Mouse (Mus musculus): ENCODE results near the gene Nme4. TPM values are rescaled to one million over a fixed set of nuclear protein-coding genes. Genes with fewer than 3 reads are reported as not detected.
A peak's percentile ranks its signal among the peaks of the same experiment; 100 is the strongest.

Gene Nme4
- polyA plus RNA-seq, 1 experiment from 2014 or later, result 30.9 TPM

GRCm38 (mm10) chr17:26043249-26043636, 52.2 kb downstream of the Nme4 start:
- H3K4me2 ChIP-seq (replicated peaks; ENCODE audit: low read depth), result no peak overlapping the region

GRCm38 (mm10) chr17:26042599-26043248, 52.7 kb downstream of the Nme4 start:
- TF ChIP-seq EP300 (optimal IDR thresholded peaks at IDR 0.05), result no peak
- TF ChIP-seq CTCF (IDR thresholded peaks at IDR 0.05; ENCODE audit: low read depth), result no peak
- H3K9ac ChIP-seq (ENCODE audit: low read length), result no peak overlapping the region
- H3K4me3 ChIP-seq (ENCODE audit: low read depth, low read length), result no peak overlapping the region
- ATAC-seq (ENCODE audit: low FRiP score, low TSS enrichment) (no peak), DNase-seq (ENCODE audit: low spot score) (no peak)
- H3K27me3 ChIP-seq (ENCODE audit: control insufficient read depth, insufficient read depth, low read length), result no peaks in the 10 kb centered on the region
- no peaks in the 10 kb centered on the region for H3K36me3 ChIP-seq (ENCODE audit: control insufficient read depth, insufficient read depth, low read length)
- H3K9me3 ChIP-seq (ENCODE audit: control insufficient read depth, low read length), result no peaks in the 10 kb centered on the region
- H3K27ac ChIP-seq (replicated peaks), result peak overlapping the region; percentile 53; the same call in 1 of the 2 replicates
- H3K4me2 ChIP-seq (replicated peaks; ENCODE audit: low read depth), result no peak overlapping the region
- WGBS, result 78% methylated on average over 13 of the region's 13 CpGs
- H3K4me1 ChIP-seq (replicated peaks; ENCODE audit: control insufficient read depth, insufficient read depth), result no peaks in the 10 kb centered on the region

More at GRCm38 (mm10) chr17:26043249-26043636, 52.2 kb downstream of the Nme4 start:
- ATAC-seq (ENCODE audit: low FRiP score, low TSS enrichment), result no peak
- Histone ChIP-seq H3K4me1 (replicated peaks; ENCODE audit: control insufficient read depth, insufficient read depth) (no peaks in the 10 kb centered on the region), H3K36me3 (ENCODE audit: control insufficient read depth, insufficient read depth, low read length) (no peaks in the 10 kb centered on the region), H3K9ac (ENCODE audit: low read length) (no peak overlapping the region), H3K9me3 (ENCODE audit: control insufficient read depth, low read length) (no peaks in the 10 kb centered on the region), H3K27me3 (ENCODE audit: control insufficient read depth, insufficient read depth, low read length) (no peaks in the 10 kb centered on the region), H3K4me3 (ENCODE audit: low read depth, low read length) (no peak overlapping the region), H3K27ac (replicated peaks) (peak overlapping the region; percentile 53; the same call in 1 of the 2 replicates)
- TF ChIP-seq EP300 (optimal IDR thresholded peaks at IDR 0.05), result no peak
- TF ChIP-seq CTCF (IDR thresholded peaks at IDR 0.05; ENCODE audit: low read depth), result peak; percentile 21; the same call in 1 of the 2 replicates
- DNase-seq (ENCODE audit: low spot score), result peak; percentile 35
- 50% methylated on average over 5 of the region's 5 CpGs for WGBS

Other genes starting within 250 kb of the Nme4 start
- gene Wdr90, start 234.1 kb downstream of the Nme4 start, polyA plus RNA-seq (2015; fragmentation: Nextera tagmentation; extraction: Ambion mirVana), result 4.1 and 4.2 TPM in 2 replicates
- 52.4 and 59.9 TPM in 2 replicates for gene Mcrip2, start 226.8 kb downstream of the Nme4 start, polyA plus RNA-seq (2015; fragmentation: Nextera tagmentation; extraction: Ambion mirVana)
- gene Mettl26, start 220.5 kb downstream of the Nme4 start, polyA plus RNA-seq (2015; fragmentation: Nextera tagmentation; extraction: Ambion mirVana), result 52.9 and 54.1 TPM in 2 replicates
- 0.35 and 0.38 TPM in 2 replicates for gene Wfikkn1, start 214.7 kb downstream of the Nme4 start, polyA plus RNA-seq (2015; fragmentation: Nextera tagmentation; extraction: Ambion mirVana)
- gene Rab40c, start 175.9 kb downstream of the Nme4 start, polyA plus RNA-seq (2015; fragmentation: Nextera tagmentation; extraction: Ambion mirVana), result 20.2 TPM in 2 replicates
- 25.4 and 29.9 TPM in 2 replicates for gene Pigq, start 150.7 kb downstream of the Nme4 start, polyA plus RNA-seq (2015; fragmentation: Nextera tagmentation; extraction: Ambion mirVana)
- gene Nhlrc4, start 150.6 kb downstream of the Nme4 start, polyA plus RNA-seq (2015; fragmentation: Nextera tagmentation; extraction: Ambion mirVana), result not detected in 2 replicates
- gene A930017K11Rik, start 143.0 kb downstream of the Nme4 start, polyA plus RNA-seq (2015; fragmentation: Nextera tagmentation; extraction: Ambion mirVana), result 0.06 TPM in 1 of 2 replicates, not detected in the other
- gene Capn15, start 109.8 kb downstream of the Nme4 start, polyA plus RNA-seq (2015; fragmentation: Nextera tagmentation; extraction: Ambion mirVana), result 12.5 and 13.7 TPM in 2 replicates
- gene Rab11fip3, start 26.0 kb downstream of the Nme4 start, polyA plus RNA-seq (2015; fragmentation: Nextera tagmentation; extraction: Ambion mirVana), result 4.5 and 5.1 TPM in 2 replicates
- gene Decr2, start 5.3 kb downstream of the Nme4 start, polyA plus RNA-seq (2015; fragmentation: Nextera tagmentation; extraction: Ambion mirVana), result 65.4 and 66.3 TPM in 2 replicates
- gene Tmem8, start 17.7 kb upstream of the Nme4 start, polyA plus RNA-seq (2015; fragmentation: Nextera tagmentation; extraction: Ambion mirVana), result 16.1 and 17.5 TPM in 2 replicates
- gene Mrpl28, start 27.9 kb upstream of the Nme4 start, polyA plus RNA-seq (2015; fragmentation: Nextera tagmentation; extraction: Ambion mirVana), result 134 and 135 TPM in 2 replicates
- 10.9 and 12.4 TPM in 2 replicates for gene Axin1, start 43.1 kb upstream of the Nme4 start, polyA plus RNA-seq (2015; fragmentation: Nextera tagmentation; extraction: Ambion mirVana)
- gene Pdia2, start 103.5 kb upstream of the Nme4 start, polyA plus RNA-seq (2015; fragmentation: Nextera tagmentation; extraction: Ambion mirVana), result 172 and 176 TPM in 2 replicates
- 24.4 and 27.5 TPM in 2 replicates for gene Rgs11, start 107.3 kb upstream of the Nme4 start, polyA plus RNA-seq (2015; fragmentation: Nextera tagmentation; extraction: Ambion mirVana)
- 133 and 139 TPM in 2 replicates for gene Arhgdig, start 112.2 kb upstream of the Nme4 start, polyA plus RNA-seq (2015; fragmentation: Nextera tagmentation; extraction: Ambion mirVana)
- gene Fam234a, start 148.6 kb upstream of the Nme4 start, polyA plus RNA-seq (2015; fragmentation: Nextera tagmentation; extraction: Ambion mirVana), result 98.0 and 99.1 TPM in 2 replicates
- 42.9 and 46.2 TPM in 2 replicates for gene Luc7l, start 157.3 kb upstream of the Nme4 start, polyA plus RNA-seq (2015; fragmentation: Nextera tagmentation; extraction: Ambion mirVana)